Mouse (Mus musculus): ENCODE measurements around the gene Fggy. TPM values are rescaled to one million over a fixed set of nuclear protein-coding genes. Genes with fewer than 3 reads are reported as not detected.
A peak's percentile ranks its signal among the peaks of the same experiment; 100 is the strongest.

Gene Fggy
- polyA plus RNA-seq, 1 experiment from 2014 or later, result 6.2 TPM

DNA sequence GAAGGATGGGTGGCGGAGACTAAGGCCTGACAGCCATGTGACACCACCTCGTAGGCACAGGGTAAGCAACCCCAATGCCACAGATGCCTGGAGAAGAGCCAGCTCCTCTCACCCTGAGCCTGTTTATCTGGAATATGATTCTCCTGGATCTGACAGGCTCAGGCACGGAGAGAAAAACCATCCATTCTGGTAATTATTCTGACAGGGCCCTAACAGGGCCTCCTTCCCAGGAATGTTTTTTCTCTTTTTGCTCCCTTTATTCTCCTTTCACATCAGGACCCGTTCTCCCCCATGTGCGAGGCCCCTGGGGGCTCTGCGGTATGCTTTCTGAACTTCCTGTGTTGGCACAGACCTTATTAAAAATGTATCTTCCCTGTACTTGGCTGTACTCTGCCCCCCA lies 94.7 kb downstream of the Fggy start:
- H3K36me3 ChIP-seq, result no peaks in the 10 kb centered on the region
- peak overlapping the region; percentile 23; the same call in 1 of the 2 replicates for H3K27ac ChIP-seq (replicated peaks)
- WGBS, result 67% methylated on average over 6 of the region's 6 CpGs
- H3K9me3 ChIP-seq (replicated peaks), result no peaks in the 10 kb centered on the region
- no peak overlapping the region for H3K4me3 ChIP-seq
- no peaks in the 10 kb centered on the region for H3K27me3 ChIP-seq (ENCODE audit: low read depth, poor library complexity, severe bottlenecking)
- peaks cover 24% of the 10 kb centered on the region for H3K4me1 ChIP-seq
- DNase-seq (ENCODE audit: low spot score), result no peak

DNA sequence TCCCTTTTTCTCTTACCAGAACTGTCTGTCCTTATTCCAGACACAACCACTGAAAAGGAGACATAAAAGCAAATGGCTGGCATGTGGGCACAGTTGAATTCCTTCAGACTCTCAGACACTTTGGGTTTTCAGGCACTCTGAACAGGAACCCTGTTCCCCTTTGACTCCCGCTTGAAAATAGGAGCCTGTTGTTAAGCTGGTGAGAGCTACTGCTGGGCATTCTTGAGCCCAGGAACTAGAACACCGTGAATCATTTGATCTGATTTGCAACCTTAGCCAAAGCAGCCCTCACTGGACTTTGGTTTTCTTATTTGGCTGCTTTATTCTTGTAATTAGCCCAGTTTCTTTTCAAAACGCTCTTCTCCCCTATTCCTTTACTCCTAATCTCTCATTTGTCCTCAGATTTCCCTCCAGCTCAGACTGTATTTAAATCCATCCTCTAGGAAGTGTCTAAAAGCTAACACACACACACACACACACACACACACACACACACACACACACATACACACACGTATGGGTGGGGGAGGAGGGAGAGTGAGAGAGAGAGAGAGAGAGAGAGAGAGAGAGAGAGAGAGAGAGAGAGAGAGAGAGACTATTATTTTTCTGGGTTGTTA lies 96.1 kb downstream of the Fggy start:
- DNase-seq (ENCODE audit: low spot score), result no peak

DNA sequence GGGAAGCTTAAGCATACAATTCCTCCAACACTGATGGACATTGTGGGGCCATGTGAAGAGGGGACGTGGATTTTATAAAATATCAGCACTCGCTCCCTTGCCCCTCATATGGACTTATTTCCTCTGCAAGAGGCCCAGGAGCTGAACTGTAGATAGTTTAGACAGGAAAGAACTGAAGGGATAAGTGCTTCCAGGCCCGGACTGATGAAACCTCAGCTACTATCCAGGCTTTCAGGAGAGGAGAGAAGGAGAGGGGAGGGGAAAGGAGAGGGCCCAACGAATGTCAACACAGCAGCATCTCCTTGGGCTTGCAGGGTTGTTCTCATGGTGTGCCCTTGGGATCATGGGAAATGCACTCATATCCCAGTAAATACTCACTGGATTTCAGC lies 96.6 kb downstream of the Fggy start:
- 63% methylated on average over 4 of the region's 4 CpGs for WGBS
- Histone ChIP-seq H3K36me3 (no peaks in the 10 kb centered on the region), H3K4me1 (peaks cover 27% of the 10 kb centered on the region), H3K9me3 (replicated peaks) (no peaks in the 10 kb centered on the region), H3K27me3 (ENCODE audit: low read depth, poor library complexity, severe bottlenecking) (no peaks in the 10 kb centered on the region), H3K4me3 (no peak overlapping the region), H3K27ac (replicated peaks) (no peak overlapping the region)
- no peak for DNase-seq (ENCODE audit: low spot score)

More for the DNA sequence above, 96.1 kb downstream of the Fggy start:
- no peak overlapping the region for H3K27ac ChIP-seq (replicated peaks)
- H3K36me3 ChIP-seq, result no peaks in the 10 kb centered on the region
- H3K4me3 ChIP-seq, result no peak overlapping the region
- no peaks in the 10 kb centered on the region for H3K9me3 ChIP-seq (replicated peaks)
- peaks cover 24% of the 10 kb centered on the region for H3K4me1 ChIP-seq
- WGBS, result 33% methylated on average over 4 of the region's 4 CpGs
- H3K27me3 ChIP-seq (ENCODE audit: low read depth, poor library complexity, severe bottlenecking), result no peaks in the 10 kb centered on the region

DNA sequence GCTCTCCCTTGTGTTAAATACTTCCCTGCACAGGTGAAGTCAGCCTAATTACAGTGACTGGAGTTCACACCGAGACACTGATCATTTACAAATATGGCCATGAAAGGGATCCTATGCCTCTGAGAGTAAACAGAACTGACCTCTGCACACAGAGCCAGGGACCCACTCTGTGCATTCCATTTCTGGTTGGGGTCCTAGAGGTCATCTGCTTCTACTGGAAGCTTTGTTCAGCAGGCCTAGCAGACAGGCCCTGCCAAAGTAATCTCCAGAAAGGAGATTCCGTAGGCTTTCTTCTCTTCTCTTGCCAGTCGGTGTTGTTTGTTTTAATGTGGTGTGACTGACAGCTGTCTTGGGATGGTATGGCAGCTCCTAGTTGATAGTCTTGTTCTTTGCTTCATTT lies 101.7 kb downstream of the Fggy start:
- H3K27ac ChIP-seq (replicated peaks), result no peak overlapping the region; the same call in 1 of the 2 replicates

DNA sequence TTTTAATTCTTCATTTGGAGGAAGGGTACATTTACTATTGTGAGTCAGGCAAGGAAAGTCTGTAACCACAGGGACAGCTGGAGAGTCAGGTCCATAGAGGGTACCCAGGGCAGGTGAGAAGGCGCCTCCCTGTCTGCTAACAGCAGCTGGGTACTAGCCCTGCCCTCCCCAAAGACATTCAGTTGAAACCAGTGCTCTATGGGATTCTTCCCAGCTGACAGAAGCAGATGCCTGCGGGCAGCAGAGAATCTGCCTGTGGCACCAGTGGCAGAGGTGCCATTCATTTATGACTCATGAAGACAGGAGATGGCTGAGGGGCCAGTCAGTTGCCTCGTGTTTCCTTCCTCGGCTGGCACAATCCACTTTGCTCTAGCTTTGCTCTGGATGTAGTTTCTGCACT lies 106.3 kb downstream of the Fggy start:
- H3K4me3 ChIP-seq, result no peak overlapping the region
- H3K36me3 ChIP-seq, result no peaks in the 10 kb centered on the region
- DNase-seq (ENCODE audit: low spot score), result no peak
- H3K4me1 ChIP-seq, result peaks cover 20% of the 10 kb centered on the region
- no peaks in the 10 kb centered on the region for H3K9me3 ChIP-seq (replicated peaks)
- 85% methylated on average over 4 of the region's 4 CpGs for WGBS
- no peaks in the 10 kb centered on the region for H3K27me3 ChIP-seq (ENCODE audit: low read depth, poor library complexity, severe bottlenecking)
- no peak overlapping the region for H3K27ac ChIP-seq (replicated peaks)

More for the DNA sequence above, 101.7 kb downstream of the Fggy start:
- H3K4me3 ChIP-seq, result no peak overlapping the region
- no peaks in the 10 kb centered on the region for H3K9me3 ChIP-seq (replicated peaks)
- no peaks in the 10 kb centered on the region for H3K27me3 ChIP-seq (ENCODE audit: low read depth, poor library complexity, severe bottlenecking)
- DNase-seq (ENCODE audit: low spot score), result no peak
- WGBS, result 18% methylated on average over 3 of the region's 3 CpGs
- no peaks in the 10 kb centered on the region for H3K36me3 ChIP-seq
- H3K4me1 ChIP-seq, result peaks cover 14% of the 10 kb centered on the region

DNA sequence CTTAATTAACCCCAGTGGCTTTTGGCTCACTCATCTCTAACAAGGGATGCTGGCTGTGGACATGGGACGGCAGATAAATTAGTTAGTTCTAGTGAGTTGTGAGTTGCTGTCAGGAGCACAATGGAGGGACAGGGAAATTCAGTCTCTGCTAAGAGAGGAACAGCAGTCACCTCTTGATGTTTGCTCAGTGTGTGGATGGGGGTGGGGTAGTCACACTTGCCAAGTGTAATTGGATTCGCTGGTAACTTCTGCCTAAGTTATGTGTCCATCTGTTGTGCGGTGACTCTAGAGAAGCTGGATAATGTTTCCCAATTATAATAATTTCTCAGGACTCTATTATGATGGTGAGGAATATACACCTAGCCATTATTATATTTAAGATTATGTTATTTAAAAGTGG lies 107.0 kb downstream of the Fggy start:
- 75% methylated on average over 3 of the region's 3 CpGs for WGBS
- Histone ChIP-seq H3K27ac (replicated peaks) (no peak overlapping the region), H3K36me3 (no peaks in the 10 kb centered on the region), H3K9me3 (replicated peaks) (no peaks in the 10 kb centered on the region), H3K4me3 (no peak overlapping the region), H3K27me3 (ENCODE audit: low read depth, poor library complexity, severe bottlenecking) (no peaks in the 10 kb centered on the region), H3K4me1 (peaks cover 13% of the 10 kb centered on the region; the same call in 1 of the 2 replicates)
- DNase-seq (ENCODE audit: low spot score), result no peak

DNA sequence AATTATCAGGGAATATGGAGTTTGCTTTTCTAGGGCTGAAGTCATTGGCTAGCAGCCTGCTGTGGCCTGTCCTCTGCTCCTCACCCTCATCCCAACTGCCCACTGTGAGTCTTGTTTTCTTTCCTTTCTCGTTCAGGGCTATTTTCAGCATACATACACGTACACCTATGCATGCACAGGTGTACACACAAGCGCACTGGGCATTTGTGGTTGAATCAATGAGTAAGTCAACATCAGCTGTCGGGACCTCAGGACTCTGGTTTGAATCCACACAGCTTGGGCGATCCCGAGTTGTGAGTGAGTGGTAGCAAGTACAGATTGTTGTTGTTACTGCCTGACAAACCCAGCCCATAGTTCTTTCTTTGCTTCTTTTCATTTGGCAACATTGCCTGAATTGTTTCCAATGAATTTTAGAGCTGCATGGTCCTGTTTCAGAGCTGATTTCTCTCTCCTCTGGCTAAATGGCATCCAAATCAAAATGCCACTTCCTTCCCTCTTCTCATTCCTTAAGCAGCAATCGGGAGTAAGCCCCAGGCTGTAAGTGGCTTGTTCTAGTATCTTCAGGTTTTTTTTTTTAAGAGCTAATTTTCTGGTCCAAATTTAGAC lies 109.1 kb downstream of the Fggy start:
- peaks cover 21% of the 10 kb centered on the region; the same call in 1 of the 2 replicates for H3K4me1 ChIP-seq
- WGBS, result 88% methylated on average over 7 of the region's 7 CpGs
- H3K4me3 ChIP-seq, result no peak overlapping the region
- no peaks in the 10 kb centered on the region for H3K27me3 ChIP-seq (ENCODE audit: low read depth, poor library complexity, severe bottlenecking)
- DNase-seq (ENCODE audit: low spot score), result no peak
- H3K36me3 ChIP-seq, result no peaks in the 10 kb centered on the region
- no peak overlapping the region for H3K27ac ChIP-seq (replicated peaks)
- no peaks in the 10 kb centered on the region for H3K9me3 ChIP-seq (replicated peaks)

DNA sequence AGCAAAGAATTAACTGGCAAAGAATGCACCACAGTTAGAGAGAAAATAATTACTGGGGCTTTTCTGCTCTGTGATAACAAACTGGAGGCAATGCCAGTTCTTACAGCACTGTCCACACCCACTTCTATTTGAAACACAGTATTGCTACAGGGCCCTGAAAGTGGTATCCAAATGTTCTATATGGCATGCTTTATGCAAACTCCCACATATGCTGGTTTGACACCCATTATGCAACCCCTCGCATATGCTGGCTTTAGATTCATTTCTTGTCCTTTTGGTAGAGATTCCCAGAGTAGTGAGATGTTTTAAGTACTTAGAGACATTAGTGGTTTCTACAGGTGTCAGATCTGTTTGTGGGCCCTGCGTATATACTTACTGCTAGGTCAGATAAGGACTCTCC lies 109.6 kb downstream of the Fggy start:
- Histone ChIP-seq H3K36me3 (no peaks in the 10 kb centered on the region), H3K27ac (replicated peaks) (no peak overlapping the region), H3K9me3 (replicated peaks) (no peaks in the 10 kb centered on the region), H3K27me3 (ENCODE audit: low read depth, poor library complexity, severe bottlenecking) (no peaks in the 10 kb centered on the region), H3K4me1 (peaks cover 21% of the 10 kb centered on the region; the same call in 1 of the 2 replicates), H3K4me3 (no peak overlapping the region)
- no peak for DNase-seq (ENCODE audit: low spot score)
- WGBS, result 86% methylated on average over 2 of the region's 2 CpGs

DNA sequence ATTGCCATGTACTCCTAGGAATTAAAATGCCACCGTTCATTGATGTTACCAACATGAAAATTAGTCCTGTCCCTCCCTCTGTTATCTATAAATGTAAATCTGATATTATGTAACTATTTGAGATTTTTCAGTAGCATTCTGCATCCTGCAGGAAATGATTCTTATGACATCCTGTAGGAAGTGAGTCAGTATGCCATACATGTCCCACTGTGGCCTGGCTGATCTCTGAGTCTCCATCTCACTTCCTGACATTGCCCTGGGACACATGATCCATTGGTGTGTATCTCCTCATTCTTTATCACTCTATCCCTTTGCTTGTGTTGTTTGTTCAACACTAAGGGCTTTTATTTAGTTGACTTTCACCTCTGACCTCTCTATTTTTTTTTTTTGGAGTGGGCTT lies 110.3 kb downstream of the Fggy start:
- no peaks in the 10 kb centered on the region for H3K27me3 ChIP-seq (ENCODE audit: low read depth, poor library complexity, severe bottlenecking)
- no peaks in the 10 kb centered on the region for H3K9me3 ChIP-seq (replicated peaks)
- no peak overlapping the region for H3K27ac ChIP-seq (replicated peaks)
- peaks cover 21% of the 10 kb centered on the region; the same call in 1 of the 2 replicates for H3K4me1 ChIP-seq
- no peaks in the 10 kb centered on the region for H3K36me3 ChIP-seq
- WGBS, result 95% methylated on average over 1 of the region's 1 CpGs
- DNase-seq (ENCODE audit: low spot score), result no peak
- no peak overlapping the region for H3K4me3 ChIP-seq

DNA sequence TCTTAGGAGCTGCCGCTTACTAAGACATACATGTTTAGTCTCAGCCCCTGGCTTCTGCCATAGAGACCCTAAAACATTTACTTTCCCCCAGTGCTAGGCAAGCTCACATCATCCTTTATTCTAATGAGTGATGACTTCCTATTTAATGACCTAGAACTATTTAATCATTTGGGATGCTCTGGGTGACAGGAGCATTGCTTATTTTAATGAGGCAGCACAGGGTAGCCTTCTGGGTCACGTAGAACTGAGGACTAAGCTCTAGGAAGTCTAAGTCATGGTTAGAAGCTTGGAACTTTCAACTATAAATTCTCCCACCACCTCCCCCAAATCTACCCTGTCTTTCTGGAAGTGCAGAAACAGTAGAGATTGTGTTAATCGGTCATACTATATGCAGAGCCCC lies 111.2 kb downstream of the Fggy start:
- no peak overlapping the region for H3K4me3 ChIP-seq
- no peak for DNase-seq (ENCODE audit: low spot score)
- 92% methylated on average over 3 of the region's 3 CpGs for WGBS
- no peak overlapping the region for H3K27ac ChIP-seq (replicated peaks)
- no peaks in the 10 kb centered on the region for H3K36me3 ChIP-seq
- H3K27me3 ChIP-seq (ENCODE audit: low read depth, poor library complexity, severe bottlenecking), result no peaks in the 10 kb centered on the region
- peaks cover 21% of the 10 kb centered on the region; the same call in 1 of the 2 replicates for H3K4me1 ChIP-seq
- no peaks in the 10 kb centered on the region for H3K9me3 ChIP-seq (replicated peaks)

DNA sequence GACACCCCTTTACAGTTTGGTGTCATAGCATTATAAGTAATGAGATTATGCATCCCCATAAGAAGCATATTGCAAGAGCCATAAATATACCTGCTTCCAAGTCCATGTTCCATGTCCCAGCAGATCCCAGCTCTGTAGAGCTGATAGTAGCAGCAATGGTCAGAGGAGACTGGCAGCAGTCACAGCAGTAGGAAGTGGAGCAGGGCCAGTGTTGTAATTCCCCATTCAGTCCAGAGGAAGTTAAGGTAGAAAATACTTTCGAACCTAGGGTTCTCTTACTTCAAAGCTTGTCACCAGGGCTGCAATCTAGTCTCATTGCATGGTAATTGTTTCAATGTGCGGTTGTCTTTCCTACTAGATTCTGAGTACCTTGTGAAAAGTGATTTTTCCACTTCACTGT lies 112.0 kb downstream of the Fggy start:
- Histone ChIP-seq H3K4me3 (no peak overlapping the region), H3K4me1 (peaks cover 13% of the 10 kb centered on the region; the same call in 1 of the 2 replicates), H3K27ac (replicated peaks) (no peak overlapping the region), H3K36me3 (no peaks in the 10 kb centered on the region), H3K27me3 (ENCODE audit: low read depth, poor library complexity, severe bottlenecking) (no peaks in the 10 kb centered on the region), H3K9me3 (replicated peaks) (no peaks in the 10 kb centered on the region)
- whole genome bisulfite sequencing, result 62% methylated on average over 2 of the region's 2 CpGs
- DNase-seq (ENCODE audit: low spot score), result no peak

DNA sequence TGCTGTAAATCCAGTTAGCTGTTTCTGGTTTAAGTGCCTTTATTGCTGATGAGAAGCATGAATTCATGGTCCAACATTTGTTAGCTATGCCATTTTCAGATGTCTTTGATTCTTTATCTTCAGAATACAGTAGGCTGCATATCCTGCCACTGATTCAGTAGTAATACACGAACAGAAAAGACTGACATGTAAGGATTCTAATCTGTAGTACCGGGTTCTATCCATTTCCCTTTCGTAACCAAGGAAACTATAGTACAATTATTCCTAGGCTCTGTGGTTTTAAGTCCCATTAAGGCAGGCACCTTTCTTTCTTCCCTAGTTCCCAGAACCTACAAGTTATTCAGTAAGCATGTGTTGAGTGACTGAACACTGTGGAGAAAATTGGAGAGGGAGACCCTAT lies 113.3 kb downstream of the Fggy start:
- Histone ChIP-seq H3K4me1 (peaks cover 9% of the 10 kb centered on the region; the same call in 1 of the 2 replicates), H3K9me3 (replicated peaks) (no peaks in the 10 kb centered on the region), H3K27ac (replicated peaks) (no peak overlapping the region), H3K27me3 (ENCODE audit: low read depth, poor library complexity, severe bottlenecking) (no peaks in the 10 kb centered on the region), H3K4me3 (no peak overlapping the region), H3K36me3 (no peaks in the 10 kb centered on the region)
- WGBS, result 86% methylated on average over 3 of the region's 3 CpGs
- DNase-seq (ENCODE audit: low spot score), result no peak

DNA sequence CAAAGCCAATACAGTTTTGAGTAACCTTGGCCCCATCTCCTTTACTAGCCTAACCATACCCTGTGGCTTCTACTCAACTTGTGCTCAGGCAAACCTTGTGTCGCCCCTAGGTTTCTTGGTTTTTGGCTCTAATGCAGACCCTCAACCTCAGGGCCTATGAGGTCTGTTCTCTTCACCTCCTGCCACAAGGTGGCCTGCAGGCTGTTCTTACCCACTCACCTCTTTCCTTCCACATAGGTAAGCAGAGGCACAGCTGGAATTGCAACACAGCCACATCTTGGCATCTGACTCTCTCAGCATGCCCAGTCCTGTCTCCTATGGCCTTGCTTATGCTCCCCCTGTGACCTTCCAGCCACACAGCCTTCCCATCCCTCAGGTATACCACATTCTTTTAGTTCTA lies 114.7 kb downstream of the Fggy start:
- H3K4me3 ChIP-seq, result no peak overlapping the region
- no peak overlapping the region for H3K27ac ChIP-seq (replicated peaks)
- 87% methylated on average over 1 of the region's 1 CpGs for WGBS
- H3K9me3 ChIP-seq (replicated peaks), result no peaks in the 10 kb centered on the region
- H3K36me3 ChIP-seq, result no peaks in the 10 kb centered on the region
- no peaks in the 10 kb centered on the region for H3K27me3 ChIP-seq (ENCODE audit: low read depth, poor library complexity, severe bottlenecking)
- DNase-seq (ENCODE audit: low spot score), result no peak
- H3K4me1 ChIP-seq, result peaks cover 9% of the 10 kb centered on the region; the same call in 1 of the 2 replicates
